Mouse (Mus musculus) kidney, embryonic 16.5 days (tissue): Measurements from ENCODE around the gene Tent5c. TPM values are rescaled to one million over a fixed set of nuclear protein-coding genes. Genes with fewer than 3 reads are reported as not detected.

Experiments
- ATAC-seq: fragments of 200-750 bp; cut with Nextera tagmentation; 2 replicates; pipeline ENCODE4 v1.8.0; 2017; ENCODE audit warnings: moderate TSS enrichment; ENCODE audit not compliant: low FRiP score, low TSS enrichment
- H3K27ac ChIP-seq: fragments of 300-500 bp; sonication (generic); 2 replicates; pipeline ENCODE4 v1.5.1; 2014; ENCODE audit warnings: low read length
- H3K27me3 ChIP-seq: fragments of 300-500 bp; sonication (generic); 2 replicates; pipeline ENCODE4 v1.6.1; 2014; ENCODE audit warnings: low read length, control low read depth, mixed read lengths; ENCODE audit not compliant: insufficient read depth
- H3K36me3 ChIP-seq: fragments of 300-500 bp; sonication (generic); 2 replicates; pipeline ENCODE4 v1.6.1; 2014; ENCODE audit warnings: low read length, control low read depth, mixed read lengths; ENCODE audit not compliant: insufficient read depth
- H3K4me1 ChIP-seq: fragments of 300-500 bp; sonication (generic); 2 replicates; pipeline ENCODE4 v1.6.1; 2014; ENCODE audit warnings: low read length, control low read depth, mixed read lengths; ENCODE audit not compliant: insufficient read depth
- H3K4me2 ChIP-seq: fragments of 300-500 bp; sonication (generic); replicated peaks from 2 replicates; pipeline ENCODE4 v1.6.1; 2014; ENCODE audit warnings: low read depth, low read length
- H3K4me3 ChIP-seq: fragments of 300-500 bp; sonication (generic); 2 replicates; pipeline ENCODE4 v1.5.1; 2014; ENCODE audit warnings: mild to moderate bottlenecking, low read length
- H3K9ac ChIP-seq: fragments of 300-500 bp; sonication (generic); replicated peaks from 2 replicates; pipeline ENCODE4 v1.6.1; 2014; ENCODE audit warnings: low read length
- H3K9me3 ChIP-seq: fragments of 300-500 bp; sonication (generic); 2 replicates; pipeline ENCODE4 v1.6.1; 2016; ENCODE audit warnings: low read length, control low read depth
- WGBS: fragments of 180-500 bp; shearing (Covaris S2); extraction: QIAGEN DNeasy Blood & Tissue Kit; methylation state at CpG from one replicate; pipeline ENCODE4 v1.1.7; 2014; 5-methylcytosine and 5-hydroxymethylcytosine counted together
- polyA plus RNA-seq: library from polyadenylated mRNA; unstranded; fragments of >200 nt; fragmentation: Nextera tagmentation; extraction: Ambion mirVana; gene quantifications from 2 replicates; pipeline ENCODE4 v1.2.1, GENCODE M21; 2015

Gene Tent5c
- polyA plus RNA-seq, 1 experiment from 2014 or later, result 8.3 TPM

GRCm38 (mm10) chr3:100515754-100516141, 26.6 kb upstream of the Tent5c start:
- Histone ChIP-seq H3K9me3 (no peaks in the 10 kb centered on the region), H3K36me3 (no peaks in the 10 kb centered on the region), H3K4me3 (no peak overlapping the region), H3K27me3 (no peaks in the 10 kb centered on the region), H3K4me2 (no peak overlapping the region), H3K9ac (no peak overlapping the region), H3K27ac (no peak overlapping the region), H3K4me1 (no peaks in the 10 kb centered on the region)
- WGBS, result 79% methylated on average over 5 of the region's 5 CpGs
- no peak for ATAC-seq

- no peaks in the 10 kb centered on the region for H3K36me3 ChIP-seq
- no peak overlapping the region for H3K4me2 ChIP-seq
- H3K9me3 ChIP-seq, result no peaks in the 10 kb centered on the region
- WGBS, result 79% methylated on average over 8 of the region's 8 CpGs
- H3K4me3 ChIP-seq, result no peak overlapping the region
- no peak for ATAC-seq
- no peaks in the 10 kb centered on the region for H3K4me1 ChIP-seq
- H3K9ac ChIP-seq, result no peak overlapping the region
- no peak overlapping the region for H3K27ac ChIP-seq
- no peaks in the 10 kb centered on the region for H3K27me3 ChIP-seq
Measured at GRCm38 (mm10) chr3:100515093-100515753, 26.1 kb upstream of the Tent5c start.

- no peak overlapping the region for H3K4me3 ChIP-seq
- H3K27ac ChIP-seq, result no peak overlapping the region
- no peak for ATAC-seq
- H3K36me3 ChIP-seq, result no peaks in the 10 kb centered on the region
- no peaks in the 10 kb centered on the region for H3K27me3 ChIP-seq
- 79% methylated on average over 4 of the region's 4 CpGs for WGBS
- H3K4me1 ChIP-seq, result no peaks in the 10 kb centered on the region
- no peak overlapping the region for H3K4me2 ChIP-seq
- H3K9me3 ChIP-seq, result no peaks in the 10 kb centered on the region
- H3K9ac ChIP-seq, result no peak overlapping the region
Measured at GRCm38 (mm10) chr3:100507174-100507573, 18.1 kb upstream of the Tent5c start.

- no peak overlapping the region for H3K4me3 ChIP-seq
- no peaks in the 10 kb centered on the region for H3K9me3 ChIP-seq
- no peaks in the 10 kb centered on the region for H3K4me1 ChIP-seq
- ATAC-seq, result no peak
- H3K9ac ChIP-seq, result no peak overlapping the region
- WGBS, result 60% methylated on average over 2 of the region's 2 CpGs
- no peaks in the 10 kb centered on the region for H3K27me3 ChIP-seq
- no peaks in the 10 kb centered on the region for H3K36me3 ChIP-seq
- no peak overlapping the region for H3K4me2 ChIP-seq
- no peak overlapping the region for H3K27ac ChIP-seq
Measured at GRCm38 (mm10) chr3:100506715-100507114, 17.6 kb upstream of the Tent5c start.

- H3K4me3 ChIP-seq, result no peak overlapping the region
Measured at GRCm38 (mm10) chr3:100503882-100504281, 14.8 kb upstream of the Tent5c start.

GRCm38 (mm10) chr3:100502516-100502915, 13.4 kb upstream of the Tent5c start:
- 77% methylated on average over 6 of the region's 6 CpGs for WGBS
- ATAC-seq, result no peak

More at GRCm38 (mm10) chr3:100503882-100504281, 14.8 kb upstream of the Tent5c start:
- Histone ChIP-seq H3K9ac (no peak overlapping the region), H3K36me3 (no peaks in the 10 kb centered on the region), H3K27me3 (no peaks in the 10 kb centered on the region), H3K27ac (no peak overlapping the region), H3K4me1 (no peaks in the 10 kb centered on the region), H3K4me2 (no peak overlapping the region), H3K9me3 (no peaks in the 10 kb centered on the region)
- 41% methylated on average over 6 of the region's 6 CpGs for WGBS
- ATAC-seq, result peak; percentile 79; the same call in 1 of the 2 replicates

GRCm38 (mm10) chr3:100501899-100502298, 12.8 kb upstream of the Tent5c start:
- Histone ChIP-seq H3K9me3 (no peaks in the 10 kb centered on the region), H3K27ac (no peak overlapping the region), H3K27me3 (no peaks in the 10 kb centered on the region), H3K4me2 (no peak overlapping the region), H3K36me3 (no peaks in the 10 kb centered on the region), H3K4me1 (no peaks in the 10 kb centered on the region), H3K4me3 (no peak overlapping the region), H3K9ac (no peak overlapping the region)
- ATAC-seq, result no peak

More at GRCm38 (mm10) chr3:100502516-100502915, 13.4 kb upstream of the Tent5c start:
- Histone ChIP-seq H3K27me3 (no peaks in the 10 kb centered on the region), H3K36me3 (no peaks in the 10 kb centered on the region), H3K9me3 (no peaks in the 10 kb centered on the region), H3K27ac (no peak overlapping the region), H3K4me2 (no peak overlapping the region), H3K9ac (no peak overlapping the region), H3K4me3 (no peak overlapping the region), H3K4me1 (no peaks in the 10 kb centered on the region)

- no peak for ATAC-seq
- H3K27ac ChIP-seq, result no peak overlapping the region
- H3K36me3 ChIP-seq, result no peaks in the 10 kb centered on the region
- H3K4me3 ChIP-seq, result no peak overlapping the region
- 73% methylated on average over 3 of the region's 3 CpGs for WGBS
- H3K27me3 ChIP-seq, result no peaks in the 10 kb centered on the region
- no peaks in the 10 kb centered on the region for H3K9me3 ChIP-seq
- no peak overlapping the region for H3K4me2 ChIP-seq
- H3K4me1 ChIP-seq, result no peaks in the 10 kb centered on the region
- no peak overlapping the region for H3K9ac ChIP-seq
Measured at GRCm38 (mm10) chr3:100496081-100496480, 7.0 kb upstream of the Tent5c start.

GRCm38 (mm10) chr3:100495456-100495855, 6.3 kb upstream of the Tent5c start:
- ATAC-seq, result no peak
- H3K4me1 ChIP-seq, result peaks cover under 1% of the 10 kb centered on the region; the same call in 1 of the 2 replicates
- no peak overlapping the region for H3K27ac ChIP-seq
- no peak overlapping the region for H3K4me2 ChIP-seq
- H3K9ac ChIP-seq, result no peak overlapping the region
- H3K36me3 ChIP-seq, result no peaks in the 10 kb centered on the region
- H3K4me3 ChIP-seq, result no peak overlapping the region
- no peaks in the 10 kb centered on the region for H3K27me3 ChIP-seq
- WGBS, result 89% methylated on average over 16 of the region's 16 CpGs
- no peaks in the 10 kb centered on the region for H3K9me3 ChIP-seq

- H3K27ac ChIP-seq, result no peak overlapping the region
- H3K4me2 ChIP-seq, result no peak overlapping the region
- no peak overlapping the region for H3K4me3 ChIP-seq
- ATAC-seq, result no peak
- no peaks in the 10 kb centered on the region for H3K27me3 ChIP-seq
- WGBS, result 90% methylated on average over 5 of the region's 5 CpGs
- peaks cover 6% of the 10 kb centered on the region for H3K4me1 ChIP-seq
- no peak overlapping the region for H3K9ac ChIP-seq
- H3K36me3 ChIP-seq, result no peaks in the 10 kb centered on the region
- no peaks in the 10 kb centered on the region for H3K9me3 ChIP-seq
Measured at GRCm38 (mm10) chr3:100494912-100495311, 5.8 kb upstream of the Tent5c start.
